Mouse (Mus musculus) stomach, embryonic 16.5 days (tissue): Measurements from ENCODE around the gene Btbd9. TPM values are rescaled to one million over a fixed set of nuclear protein-coding genes. Genes with fewer than 3 reads are reported as not detected.

Experiments used
- ATAC-seq: fragments of 200-750 bp; cut with Nextera tagmentation; 2 replicates; pipeline ENCODE4 v1.8.0; 2017; ENCODE audit warnings: moderate number of reproducible peaks, moderate TSS enrichment; ENCODE audit not compliant: insufficient read depth, low FRiP score
- H3K27ac ChIP-seq: fragments of 300-500 bp; sonication (generic); 2 replicates; pipeline ENCODE4 v1.5.1; 2014; ENCODE audit warnings: low read length
- H3K27me3 ChIP-seq: fragments of 300-500 bp; sonication (generic); 2 replicates; pipeline ENCODE4 v1.6.1; 2014; ENCODE audit warnings: low read length, control low read depth, mixed read lengths; ENCODE audit not compliant: control insufficient read depth, insufficient read depth
- H3K36me3 ChIP-seq: fragments of 300-500 bp; sonication (generic); 2 replicates; pipeline ENCODE4 v1.6.1; 2014; ENCODE audit warnings: low read length; ENCODE audit not compliant: control insufficient read depth, insufficient read depth
- H3K4me1 ChIP-seq: fragments of 300-500 bp; sonication (generic); 2 replicates; pipeline ENCODE4 v1.6.1; 2014; ENCODE audit warnings: low read length, control low read depth, mixed read lengths; ENCODE audit not compliant: control insufficient read depth, insufficient read depth
- H3K4me2 ChIP-seq: fragments of 300-500 bp; sonication (generic); 2 replicates; pipeline ENCODE4 v1.6.1; 2014; ENCODE audit warnings: low read depth, low read length, mixed read lengths
- H3K4me3 ChIP-seq: fragments of 300-500 bp; sonication (generic); replicated peaks from 2 replicates; pipeline ENCODE4 v1.5.1; 2014; ENCODE audit warnings: mild to moderate bottlenecking, low read length
- H3K9ac ChIP-seq: fragments of 300-500 bp; sonication (generic); 2 replicates; pipeline ENCODE4 v1.6.1; 2014; ENCODE audit warnings: low read length
- H3K9me3 ChIP-seq: fragments of 300-500 bp; sonication (generic); replicated peaks from 2 replicates; pipeline ENCODE4 v1.6.1; 2016; ENCODE audit warnings: low read length, control low read depth; ENCODE audit not compliant: control insufficient read depth
- WGBS: fragments of 180-500 bp; shearing (Covaris S2); extraction: QIAGEN DNeasy Blood & Tissue Kit; methylation state at CpG from one replicate; pipeline ENCODE4 v1.1.7; 2014; 5-methylcytosine and 5-hydroxymethylcytosine counted together
- polyA plus RNA-seq: library from polyadenylated mRNA; unstranded; fragments of >200 nt; fragmentation: Nextera tagmentation; extraction: Ambion mirVana; gene quantifications from 2 replicates; pipeline ENCODE4 v1.2.1, GENCODE M21; 2015

Gene Btbd9
- polyA plus RNA-seq, 1 experiment from 2014 or later = 51.6 TPM

DNA sequence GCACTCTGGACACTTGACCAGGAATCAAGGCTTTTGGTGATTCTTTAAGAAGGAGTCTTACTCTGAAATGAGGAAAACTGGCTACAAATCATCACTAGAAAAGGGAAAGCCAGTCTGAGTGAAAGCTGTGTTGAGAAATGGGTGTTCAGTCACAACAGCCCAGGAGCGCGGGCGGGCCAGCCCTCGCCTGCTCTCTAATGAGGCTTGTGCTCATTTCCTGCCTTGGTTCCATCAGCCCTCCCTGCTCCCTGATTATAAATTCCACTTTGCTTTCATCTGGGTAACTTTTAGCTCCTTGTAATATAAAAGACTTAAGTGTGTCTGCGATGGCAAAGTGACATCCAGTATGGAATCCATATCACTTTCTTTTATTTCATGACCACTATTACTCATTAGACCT is 216.9 kb downstream of the Btbd9 start:
- no peak overlapping the region for H3K9ac ChIP-seq
- ATAC-seq = no peak
- 78% methylated on average over 5 of the region's 5 CpGs for WGBS
- peaks cover 10% of the 10 kb centered on the region for H3K4me1 ChIP-seq
- H3K27ac ChIP-seq = no peak overlapping the region
- H3K27me3 ChIP-seq = no peaks in the 10 kb centered on the region
- H3K4me2 ChIP-seq = no peak overlapping the region
- H3K4me3 ChIP-seq = no peak overlapping the region
- H3K9me3 ChIP-seq = no peaks in the 10 kb centered on the region
- H3K36me3 ChIP-seq = no peaks in the 10 kb centered on the region

DNA sequence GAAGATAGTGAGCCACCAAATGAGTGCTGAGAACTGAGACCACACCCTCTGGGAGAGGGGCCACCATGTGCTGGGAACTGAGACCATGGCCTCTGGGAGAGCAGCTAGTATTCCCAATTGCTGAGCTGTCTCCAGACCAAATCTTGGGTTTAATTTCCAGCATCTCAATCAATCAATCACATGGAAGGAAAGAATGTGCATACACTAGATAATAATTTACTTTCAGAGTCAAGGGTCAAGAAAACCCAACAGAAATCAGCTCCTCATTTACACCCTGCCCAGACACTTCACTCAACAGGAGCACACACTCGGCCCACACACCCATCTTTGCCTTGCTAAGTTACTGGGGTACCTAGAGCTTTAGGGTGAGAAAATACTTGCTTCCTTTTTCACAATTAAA is 220.9 kb downstream of the Btbd9 start:
- 55% methylated on average over 1 of the region's 1 CpGs for WGBS
- H3K9me3 ChIP-seq = no peaks in the 10 kb centered on the region
- H3K4me1 ChIP-seq = peaks cover 2% of the 10 kb centered on the region; the same call in 1 of the 2 replicates
- no peak overlapping the region for H3K4me2 ChIP-seq
- no peaks in the 10 kb centered on the region for H3K27me3 ChIP-seq
- no peak overlapping the region for H3K27ac ChIP-seq
- no peak for ATAC-seq
- no peak overlapping the region for H3K9ac ChIP-seq
- no peak overlapping the region for H3K4me3 ChIP-seq
- no peaks in the 10 kb centered on the region for H3K36me3 ChIP-seq

DNA sequence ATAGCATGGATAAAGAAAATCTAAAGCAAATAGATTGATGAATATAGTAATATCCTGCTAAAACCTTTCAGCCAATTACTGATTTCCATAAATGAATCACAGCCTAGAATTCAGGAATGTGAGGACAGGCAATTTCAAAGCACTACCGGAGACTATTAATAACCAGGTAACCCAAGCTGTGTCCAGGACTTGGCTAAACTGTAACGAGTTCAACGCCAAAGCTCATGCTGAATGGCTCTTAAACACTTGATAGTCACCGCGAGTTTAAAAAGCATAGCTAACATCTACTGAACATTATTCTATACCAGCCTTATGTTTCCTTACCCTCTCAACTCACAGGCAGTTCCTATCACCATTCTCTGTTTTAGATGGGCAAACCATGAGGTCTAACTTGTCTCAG is 221.9 kb downstream of the Btbd9 start:
- no peaks in the 10 kb centered on the region for H3K9me3 ChIP-seq
- no peaks in the 10 kb centered on the region for H3K36me3 ChIP-seq
- no peak overlapping the region for H3K4me3 ChIP-seq
- H3K27ac ChIP-seq = no peak overlapping the region
- no peak overlapping the region for H3K9ac ChIP-seq
- H3K4me2 ChIP-seq = no peak overlapping the region
- H3K27me3 ChIP-seq = no peaks in the 10 kb centered on the region
- no peak for ATAC-seq
- 82% methylated on average over 5 of the region's 5 CpGs for WGBS
- 0 out of 2 replicates have a peak, but pooled peaks cover 2% of the 10 kb centered on the region for H3K4me1 ChIP-seq

DNA sequence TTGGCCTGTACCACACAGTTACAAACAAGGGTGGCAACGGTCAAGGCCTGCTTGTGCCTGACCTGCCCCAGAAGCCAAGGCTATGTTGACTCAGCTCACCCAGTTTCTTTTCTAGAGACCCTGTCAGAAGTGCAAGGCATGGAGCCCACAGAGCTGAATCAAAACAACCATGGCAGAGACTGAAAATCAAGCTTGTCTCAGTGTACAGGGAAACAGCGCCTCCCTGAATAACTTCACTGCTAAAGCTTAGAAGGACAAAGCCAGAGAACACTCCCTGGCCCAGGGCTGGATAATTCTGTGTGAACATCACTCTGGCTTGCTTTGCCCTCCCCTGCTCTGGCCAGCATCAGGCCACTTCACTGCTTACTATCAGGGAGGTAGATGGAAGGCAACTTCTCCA is 228.3 kb downstream of the Btbd9 start:
- 74% methylated on average over 2 of the region's 2 CpGs for WGBS
- no peaks in the 10 kb centered on the region for H3K36me3 ChIP-seq
- H3K9ac ChIP-seq = no peak overlapping the region
- H3K27me3 ChIP-seq = no peaks in the 10 kb centered on the region
- no peaks in the 10 kb centered on the region for H3K9me3 ChIP-seq
- peaks cover 11% of the 10 kb centered on the region for H3K4me1 ChIP-seq
- ATAC-seq = no peak
- H3K4me3 ChIP-seq = no peak overlapping the region
- H3K4me2 ChIP-seq = no peak overlapping the region
- H3K27ac ChIP-seq = no peak overlapping the region

DNA sequence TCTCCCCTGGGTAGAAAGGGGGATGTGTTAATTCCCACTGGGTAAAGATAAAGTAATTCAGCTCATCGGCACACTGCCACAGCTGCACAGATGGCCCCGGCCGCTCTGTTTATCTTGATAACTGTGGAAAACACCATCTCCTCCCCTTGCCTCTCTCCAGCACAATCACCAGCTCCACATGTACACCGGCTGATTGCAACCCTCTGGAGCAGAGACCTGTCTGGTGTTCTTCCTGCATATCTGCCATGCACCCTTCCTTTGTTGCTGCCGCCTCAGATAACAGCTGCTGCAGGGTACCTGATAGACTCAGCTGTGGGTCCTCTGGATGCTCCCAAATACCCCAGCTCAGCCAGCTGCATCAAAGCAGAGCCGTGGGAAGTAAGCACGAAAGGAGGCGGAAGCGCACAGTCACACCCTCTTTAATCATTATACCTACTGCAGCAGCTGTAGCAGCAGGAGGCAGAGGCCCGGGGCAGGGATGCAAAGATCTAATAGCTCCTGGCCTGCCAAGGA is 229.1 kb downstream of the Btbd9 start:
- H3K36me3 ChIP-seq = no peaks in the 10 kb centered on the region
- H3K27ac ChIP-seq = no peak overlapping the region
- H3K27me3 ChIP-seq = no peaks in the 10 kb centered on the region
- H3K9me3 ChIP-seq = no peaks in the 10 kb centered on the region
- 16% methylated on average over 10 of the region's 10 CpGs for WGBS
- no peak overlapping the region for H3K9ac ChIP-seq
- peak; percentile 44; the same call in 1 of the 2 replicates for ATAC-seq
- H3K4me1 ChIP-seq = peaks cover 11% of the 10 kb centered on the region
- H3K4me3 ChIP-seq = no peak overlapping the region
- no peak overlapping the region for H3K4me2 ChIP-seq

DNA sequence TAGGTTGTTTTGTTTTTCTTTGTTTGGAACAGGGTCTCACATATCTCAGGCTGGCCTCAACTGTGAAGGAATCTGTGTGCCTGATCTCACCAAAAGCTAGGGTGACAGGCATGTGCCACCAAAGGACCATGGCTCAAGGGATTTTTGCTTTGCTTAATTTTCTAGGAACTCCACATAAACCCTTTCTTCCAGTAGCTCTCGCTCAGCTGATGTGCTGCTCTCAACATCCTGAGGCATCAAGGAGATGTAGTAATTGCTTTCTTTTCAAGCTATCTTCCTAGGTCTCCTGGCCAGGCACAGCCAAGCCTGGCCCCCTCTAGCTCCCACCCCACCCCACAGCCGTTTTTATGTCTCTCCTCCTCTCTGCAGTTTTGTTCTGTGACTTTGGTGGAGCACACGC is 231.3 kb downstream of the Btbd9 start:
- Histone ChIP-seq H3K4me2 (no peak overlapping the region), H3K27ac (no peak overlapping the region), H3K4me3 (no peak overlapping the region), H3K9ac (no peak overlapping the region), H3K27me3 (no peaks in the 10 kb centered on the region), H3K4me1 (peaks cover 15% of the 10 kb centered on the region), H3K36me3 (no peaks in the 10 kb centered on the region), H3K9me3 (no peaks in the 10 kb centered on the region)
- 70% methylated on average over 3 of the region's 3 CpGs for WGBS
- no peak for ATAC-seq

DNA sequence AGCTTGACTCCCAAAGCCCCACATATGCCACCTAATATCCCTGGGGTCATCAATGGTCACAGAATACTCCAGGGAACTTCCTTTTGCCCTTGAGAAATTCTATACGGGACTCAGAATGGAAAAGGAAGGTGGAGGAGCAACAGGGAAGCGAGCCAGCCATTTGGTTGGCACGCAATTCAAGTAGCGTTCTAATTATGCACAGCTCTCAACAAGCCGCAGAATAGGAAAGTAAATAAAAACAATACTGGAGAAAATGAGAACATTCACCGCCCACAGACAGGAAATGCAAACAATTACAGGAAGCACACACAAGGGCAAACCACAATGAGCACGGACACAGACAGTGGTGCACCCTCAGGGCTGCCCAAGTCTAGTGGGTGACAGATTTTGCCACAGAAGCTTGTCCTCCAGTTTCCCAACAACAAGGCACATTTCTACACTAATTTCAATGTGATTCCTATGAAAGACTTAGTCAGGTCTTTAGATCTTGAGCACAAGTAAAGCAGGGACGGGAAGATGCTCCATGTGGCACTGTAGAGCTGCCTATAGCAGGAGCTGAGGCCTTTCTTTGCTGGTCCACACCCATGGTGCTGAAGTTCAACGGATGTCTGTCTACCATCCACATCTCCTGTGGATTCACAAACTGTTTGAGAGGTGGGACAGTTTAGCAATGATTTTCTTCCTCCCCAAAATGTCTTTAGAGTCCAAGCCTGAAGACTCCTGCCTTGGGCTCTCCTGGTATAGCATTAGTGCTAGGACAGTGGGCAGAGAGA is 232.4 kb downstream of the Btbd9 start:
- H3K36me3 ChIP-seq = no peaks in the 10 kb centered on the region
- ATAC-seq = no peak
- no peak overlapping the region for H3K9ac ChIP-seq
- H3K27me3 ChIP-seq = no peaks in the 10 kb centered on the region
- peaks cover 15% of the 10 kb centered on the region for H3K4me1 ChIP-seq
- WGBS = 75% methylated on average over 9 of the region's 9 CpGs
- no peaks in the 10 kb centered on the region for H3K9me3 ChIP-seq
- H3K4me2 ChIP-seq = no peak overlapping the region
- no peak overlapping the region for H3K4me3 ChIP-seq
- H3K27ac ChIP-seq = no peak overlapping the region

DNA sequence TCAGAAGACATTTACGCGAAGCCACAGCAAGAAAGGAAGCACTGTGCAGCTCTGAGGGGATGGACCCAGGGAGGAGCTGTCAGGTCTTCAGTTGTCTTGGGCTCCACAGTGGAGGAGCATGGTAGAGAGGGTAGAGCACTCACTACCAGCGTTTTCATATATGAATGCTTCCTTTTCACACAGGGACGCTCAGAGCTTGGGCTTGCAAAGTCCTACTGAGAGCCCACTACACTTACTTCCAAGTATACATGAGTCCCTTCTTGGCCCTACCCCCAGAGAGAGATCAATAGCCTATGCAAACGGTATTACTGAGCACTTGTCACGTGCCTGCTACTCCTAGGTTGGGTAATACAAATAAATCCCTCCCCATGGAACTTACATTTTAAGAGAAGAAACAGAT is 234.7 kb downstream of the Btbd9 start:
- H3K36me3 ChIP-seq = no peaks in the 10 kb centered on the region
- no peak overlapping the region for H3K4me2 ChIP-seq
- H3K4me1 ChIP-seq = peaks cover 4% of the 10 kb centered on the region; the same call in 1 of the 2 replicates
- H3K9me3 ChIP-seq = no peaks in the 10 kb centered on the region
- H3K4me3 ChIP-seq = no peak overlapping the region
- H3K9ac ChIP-seq = no peak overlapping the region
- no peak overlapping the region for H3K27ac ChIP-seq
- no peaks in the 10 kb centered on the region for H3K27me3 ChIP-seq
- 72% methylated on average over 6 of the region's 6 CpGs for WGBS
- ATAC-seq = no peak

DNA sequence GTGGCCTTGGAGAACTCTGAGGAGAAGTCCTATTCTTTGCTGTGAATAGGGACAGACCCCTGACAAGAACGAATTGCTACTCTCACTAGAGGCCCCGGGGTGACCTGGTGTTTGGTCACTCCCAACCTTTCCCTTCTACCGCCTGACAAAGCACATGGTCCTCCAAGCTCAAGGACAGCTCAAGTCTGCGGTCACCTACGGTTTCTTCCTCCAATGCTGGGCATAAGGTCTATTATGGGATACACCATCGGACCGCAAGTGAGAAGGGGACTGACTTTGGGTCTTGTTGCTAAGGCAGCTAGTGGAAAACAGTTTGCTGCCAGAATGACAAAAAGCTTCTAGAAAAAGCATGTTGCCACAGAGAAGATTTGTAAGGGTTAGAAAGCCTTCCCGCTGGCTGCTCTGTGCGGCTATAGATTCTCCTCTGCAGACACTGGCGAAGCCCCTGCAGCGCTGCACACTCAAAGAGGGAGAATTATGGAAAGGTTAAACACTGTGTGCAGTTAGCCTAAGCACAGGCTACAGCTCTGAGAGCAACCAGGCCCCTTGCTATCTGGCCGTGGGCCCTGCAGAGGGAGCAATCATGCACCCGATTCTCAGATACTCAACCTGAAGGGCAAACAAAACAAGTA is 235.7 kb downstream of the Btbd9 start:
- no peak overlapping the region for H3K4me2 ChIP-seq
- H3K9ac ChIP-seq = no peak overlapping the region
- H3K4me1 ChIP-seq = peaks cover 4% of the 10 kb centered on the region; the same call in 1 of the 2 replicates
- H3K9me3 ChIP-seq = no peaks in the 10 kb centered on the region
- H3K36me3 ChIP-seq = no peaks in the 10 kb centered on the region
- WGBS = 71% methylated on average over 13 of the region's 13 CpGs
- H3K27ac ChIP-seq = no peak overlapping the region
- no peak for ATAC-seq
- H3K27me3 ChIP-seq = no peaks in the 10 kb centered on the region
- no peak overlapping the region for H3K4me3 ChIP-seq
